Mouse (Mus musculus) heart, postnatal 4 days (tissue): ENCODE data around the gene Myt1. TPM values are rescaled to one million over a fixed set of nuclear protein-coding genes. Genes with fewer than 3 reads are reported as not detected.

Experiments used
- DNase-seq: peaks from one replicate; pipeline ENCODE4 v3.0.0; 2021
- total RNA-seq, 2 experiments: library from RNA; stranded (reverse); gene quantifications; 2 replicates each; pipeline ENCODE4 v1.2.3; 2021

Myt1 gene
- not detected for total RNA-seq

DNA sequence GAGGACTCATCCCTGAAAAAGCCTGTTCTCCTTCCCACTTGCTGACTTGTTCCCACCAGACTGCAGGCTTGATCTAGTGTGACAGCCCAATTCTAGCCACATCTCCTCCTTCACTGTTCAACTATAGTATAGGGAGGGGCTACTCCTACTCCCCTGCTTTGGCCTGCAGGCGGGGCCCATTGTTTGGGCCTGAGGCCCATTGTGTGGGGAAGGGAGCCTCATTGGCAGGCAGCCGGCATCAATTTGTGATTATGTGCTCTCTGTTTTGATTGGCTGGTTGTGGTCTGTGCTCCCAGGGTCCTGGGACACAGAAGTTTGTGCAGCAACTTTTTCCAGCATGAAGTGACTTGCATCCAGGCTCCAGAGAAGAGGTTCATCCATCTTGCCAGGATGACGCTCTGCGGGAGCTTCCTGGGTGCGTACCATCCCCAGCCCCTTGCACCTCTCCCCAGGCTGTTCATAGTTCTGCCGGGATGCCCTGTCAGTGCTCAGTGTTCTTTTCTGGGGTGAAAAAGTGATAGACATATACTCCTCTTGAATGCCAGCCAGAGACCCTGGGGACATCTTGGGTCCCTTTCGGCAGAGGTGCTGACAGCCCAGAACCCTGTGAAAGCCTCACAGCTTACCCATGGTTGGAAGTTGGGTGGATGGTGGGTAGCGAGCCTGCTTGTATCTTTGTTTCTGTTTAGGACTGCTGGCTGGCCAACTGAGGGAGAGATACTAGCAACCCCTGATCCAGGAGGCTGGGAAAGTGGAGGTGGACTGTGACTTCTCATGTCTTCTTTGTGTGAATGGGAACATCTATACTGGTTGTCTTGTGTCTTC, at the start of gene Myt1:
Gene Myt1 (plus strand): TSS at position 327 of the 825 bp plus-strand sequence.
- DNase-seq = no peak

- no peak for DNase-seq
These were observed 49.4 kb upstream of the Myt1 start for GRCm38 (mm10) chr2:181713749-181714148.

- peak; percentile 25 for DNase-seq
These were observed 48.2 kb upstream of the Myt1 start, which contains the start of gene Oprl1 for GRCm38 (mm10) chr2:181714903-181715326. TSS of gene Oprl1 (plus strand) at chr2:181715016.

GRCm38 (mm10) chr2:181715382-181715781, 47.8 kb upstream of the Myt1 start:
- DNase-seq = no peak

DNA sequence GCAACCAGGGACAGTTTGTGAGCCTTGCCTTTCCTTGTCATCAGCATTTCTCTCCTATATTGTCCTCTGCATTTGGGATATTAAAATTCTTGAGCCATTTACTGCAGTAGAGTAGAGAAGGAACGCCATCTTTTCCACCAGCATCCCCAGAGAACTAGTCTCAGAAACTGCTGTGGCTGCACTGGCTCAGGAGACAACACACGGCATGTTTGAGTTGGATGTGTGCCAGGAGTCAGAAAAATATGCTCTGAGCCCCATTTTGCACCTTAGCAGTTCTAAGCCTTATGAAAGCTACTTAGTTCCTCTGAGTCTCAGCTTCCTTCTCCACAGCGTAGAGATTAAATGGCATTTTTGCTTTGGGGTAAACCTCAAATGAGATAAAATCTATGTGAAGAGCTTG, 46.1 kb upstream of the Myt1 start:
- DNase-seq = no peak

- no peak for DNase-seq
These were observed 43.1 kb upstream of the Myt1 start for GRCm38 (mm10) chr2:181720061-181720460.

DNA sequence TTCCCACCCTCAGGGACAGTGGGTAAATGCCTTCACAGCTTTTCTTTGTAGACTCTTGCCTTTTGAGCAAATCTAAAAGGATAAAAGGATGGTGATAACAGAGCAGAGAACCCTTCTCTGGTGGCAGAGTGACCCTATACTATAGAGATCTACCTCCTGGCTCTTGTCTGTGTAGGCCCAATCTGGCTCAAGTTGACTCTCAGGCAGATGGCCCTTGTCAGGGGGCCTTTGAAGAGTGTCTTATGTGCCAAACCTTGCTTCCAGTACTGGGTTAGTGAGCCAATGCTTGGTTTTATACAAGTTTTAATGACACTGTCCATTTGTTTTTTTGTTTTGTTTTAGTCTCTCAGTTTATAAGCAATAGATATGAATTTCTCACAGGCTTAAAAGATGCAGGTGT, 41.9 kb upstream of the Myt1 start:
- no peak for DNase-seq

DNA sequence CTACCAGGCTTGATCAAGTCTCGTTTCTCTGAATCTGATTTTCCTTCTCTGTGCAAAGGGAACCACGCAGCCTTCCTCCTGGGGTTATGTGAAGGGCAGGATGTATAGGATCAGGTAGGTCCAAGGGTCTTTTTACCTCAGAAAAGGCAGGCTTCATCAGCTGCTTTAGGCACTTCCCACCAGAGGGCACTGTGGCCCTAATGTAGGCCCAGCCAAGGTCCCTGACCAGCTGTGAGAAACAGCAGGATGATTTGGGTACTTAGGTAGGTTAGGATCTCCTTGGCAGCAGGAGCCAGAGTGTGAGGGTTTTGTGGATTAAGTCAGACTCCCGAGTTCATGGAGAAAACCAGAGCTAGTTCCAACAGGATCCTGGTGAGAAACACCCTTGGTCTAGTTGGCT, 40.9 kb upstream of the Myt1 start:
- peak; percentile 42 for DNase-seq

DNA sequence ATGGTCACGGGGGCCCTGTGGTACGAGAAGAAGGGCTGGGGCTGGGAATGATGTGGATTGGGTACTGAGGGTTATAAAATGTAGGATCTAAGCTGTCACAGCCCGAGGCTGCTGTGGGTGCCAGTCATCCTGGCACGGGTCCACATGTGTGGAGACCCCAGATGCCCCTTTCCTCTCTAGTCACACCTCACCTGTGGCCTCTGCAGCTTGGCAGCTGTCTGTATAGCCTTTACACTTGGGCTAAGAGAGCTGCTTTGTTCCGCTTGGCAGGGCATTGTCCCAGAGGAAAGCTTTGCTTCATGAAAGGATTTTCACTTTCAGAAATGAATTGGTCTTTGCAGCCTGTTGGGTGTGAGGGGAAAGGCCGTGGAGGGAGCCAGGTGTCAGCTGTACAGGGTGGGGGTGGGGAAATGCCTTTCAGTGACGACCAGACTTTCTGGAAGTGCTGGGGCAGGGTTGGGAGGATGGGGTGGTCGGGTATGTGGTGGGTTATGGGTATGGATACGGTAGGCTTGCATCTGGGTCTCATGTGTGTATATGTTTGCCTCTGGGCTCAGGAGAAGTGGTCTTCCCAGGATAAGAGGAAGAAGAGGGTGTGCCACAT, 35.4 kb upstream of the Myt1 start:
- no peak for DNase-seq

GRCm38 (mm10) chr2:181730051-181730450, 33.1 kb upstream of the Myt1 start:
- DNase-seq = no peak

- DNase-seq = no peak
These were observed 10.5 kb upstream of the Myt1 start for GRCm38 (mm10) chr2:181752626-181753025.

DNA sequence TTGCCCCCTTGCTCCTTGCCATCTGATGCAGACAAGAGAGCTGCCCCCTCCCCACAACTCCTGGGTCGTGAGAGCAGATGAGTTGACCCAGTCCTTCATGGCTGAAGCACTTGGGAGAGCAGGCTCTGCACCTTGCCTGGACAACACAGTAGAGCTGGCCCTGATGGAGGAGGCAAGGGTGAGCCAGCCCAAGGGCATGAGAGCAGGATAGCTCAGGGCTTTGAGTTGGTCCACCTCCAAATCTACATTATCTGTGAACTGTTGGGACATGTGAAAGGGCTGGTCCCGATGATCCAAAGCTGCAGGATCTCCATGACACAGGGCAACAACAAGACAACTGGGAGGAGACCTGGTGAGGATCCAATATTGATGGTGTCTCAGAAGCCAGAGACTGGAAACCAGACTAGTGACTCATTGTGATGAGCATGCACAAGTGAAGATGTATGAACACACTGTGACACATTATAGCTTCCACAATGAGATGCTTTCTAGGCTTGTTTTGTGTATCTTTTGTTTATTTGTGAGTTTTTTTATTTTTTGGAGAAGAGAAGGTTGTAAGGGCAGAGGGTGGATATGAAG, 4.9 kb upstream of the Myt1 start:
- DNase-seq = no peak

DNA sequence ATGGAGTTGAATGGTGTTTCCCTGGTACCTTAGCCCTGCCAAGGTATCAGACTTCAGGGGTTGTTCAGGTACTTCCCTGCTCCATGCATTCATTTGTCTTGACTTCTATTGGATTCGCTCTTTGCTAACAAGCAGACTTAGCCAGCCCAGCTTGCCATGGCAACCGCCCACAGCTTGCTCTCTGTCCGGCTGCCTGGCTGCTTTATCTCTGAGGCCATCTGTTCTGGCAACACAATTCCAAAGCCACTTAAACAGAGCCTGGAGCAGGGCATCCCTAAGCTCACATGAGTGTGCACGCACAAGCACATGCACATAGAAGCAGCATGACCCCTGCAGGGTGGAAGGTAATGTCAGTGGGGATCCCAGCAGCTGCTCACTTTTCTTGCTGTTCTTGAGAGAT, 4.1 kb upstream of the Myt1 start:
- DNase-seq = no peak

- no peak for DNase-seq
These were observed 875 bp downstream of the Myt1 start for GRCm38 (mm10) chr2:181763886-181764527.

DNA sequence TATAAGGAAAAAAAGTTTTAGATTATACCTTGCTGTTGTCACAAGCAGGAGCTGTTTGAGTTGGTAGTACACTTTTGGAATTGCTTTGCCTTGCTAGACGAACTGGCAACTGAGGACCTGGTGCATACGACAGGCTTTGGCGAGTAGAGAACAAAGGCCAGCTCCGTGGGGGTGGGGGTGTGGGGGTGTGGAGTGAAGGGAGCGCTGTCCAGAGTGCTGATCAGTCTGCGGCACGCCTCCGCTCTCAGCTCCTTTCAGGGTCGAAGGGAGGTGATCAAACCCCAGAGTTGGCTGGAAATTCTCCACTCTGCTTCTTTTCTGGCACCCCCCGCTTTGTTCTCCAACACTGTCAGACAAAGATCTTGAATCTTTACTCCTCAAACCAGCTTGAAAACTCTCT, 1.5 kb downstream of the Myt1 start:
- peak; percentile 49 for DNase-seq

DNA sequence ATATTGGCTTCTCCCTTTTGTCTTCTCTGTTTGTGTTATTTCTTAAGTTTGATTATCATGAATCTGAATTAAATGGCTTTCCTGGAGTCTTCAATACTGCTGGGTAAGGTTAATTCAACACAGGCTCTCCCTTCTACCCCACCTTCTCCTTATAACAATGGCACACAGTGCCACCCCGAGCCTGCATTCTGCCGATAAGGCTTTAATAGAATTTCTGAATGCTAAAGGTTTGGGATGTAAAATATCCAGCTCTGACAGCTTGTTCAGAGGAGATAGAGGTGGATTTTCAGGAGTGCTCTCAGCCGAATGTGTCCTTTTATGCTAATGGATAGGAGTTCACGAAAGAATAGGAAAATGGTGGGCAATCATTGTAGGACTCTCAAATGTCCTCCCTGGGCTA, 2.1 kb downstream of the Myt1 start:
- DNase-seq = no peak

- DNase-seq = no peak
These were observed 3.8 kb downstream of the Myt1 start for GRCm38 (mm10) chr2:181766672-181767557.

DNA sequence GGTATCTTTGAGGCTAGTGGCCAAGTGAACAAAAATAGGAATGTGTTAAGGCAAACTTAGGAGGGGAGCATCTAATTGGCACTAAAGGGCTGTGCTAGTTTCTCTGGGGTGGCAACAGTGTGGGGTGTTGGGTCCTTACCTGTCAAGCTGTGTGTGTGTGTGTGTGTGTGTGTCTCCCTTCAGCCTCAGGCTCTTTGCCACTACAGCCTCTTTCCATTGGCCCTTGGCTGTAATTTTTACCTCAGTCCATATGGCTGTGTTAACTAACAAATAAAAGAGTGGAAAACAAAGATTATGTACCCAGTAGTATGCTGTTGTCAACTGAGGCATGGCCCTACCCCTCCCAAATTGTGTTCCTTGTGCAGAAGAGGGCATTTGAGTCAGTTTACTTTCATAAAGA, 5.3 kb downstream of the Myt1 start:
- no peak for DNase-seq

GRCm38 (mm10) chr2:181769397-181769796, 6.3 kb downstream of the Myt1 start:
- DNase-seq = no peak

DNA sequence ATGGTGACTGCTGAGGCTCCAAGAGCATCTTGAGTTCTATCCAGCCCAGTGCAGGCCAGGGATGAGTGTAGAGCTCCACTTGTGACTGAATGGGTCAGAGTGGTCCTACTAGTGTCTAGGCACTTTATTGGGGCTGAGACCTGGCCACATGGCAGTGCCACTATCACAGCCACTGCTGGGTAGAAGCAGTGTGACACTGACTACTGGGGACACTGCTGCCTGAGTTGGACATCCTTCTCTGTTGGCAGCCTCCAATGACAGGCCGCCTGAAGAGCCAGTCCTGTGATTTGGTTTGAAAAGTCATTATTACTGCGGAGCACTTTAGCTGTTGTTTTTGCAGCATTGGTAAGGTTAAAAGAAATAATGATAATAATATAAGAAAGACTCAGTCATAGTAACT, 10.1 kb downstream of the Myt1 start:
- no peak for DNase-seq

- no peak for DNase-seq
These were observed 12.7 kb downstream of the Myt1 start for GRCm38 (mm10) chr2:181775786-181776185.

DNA sequence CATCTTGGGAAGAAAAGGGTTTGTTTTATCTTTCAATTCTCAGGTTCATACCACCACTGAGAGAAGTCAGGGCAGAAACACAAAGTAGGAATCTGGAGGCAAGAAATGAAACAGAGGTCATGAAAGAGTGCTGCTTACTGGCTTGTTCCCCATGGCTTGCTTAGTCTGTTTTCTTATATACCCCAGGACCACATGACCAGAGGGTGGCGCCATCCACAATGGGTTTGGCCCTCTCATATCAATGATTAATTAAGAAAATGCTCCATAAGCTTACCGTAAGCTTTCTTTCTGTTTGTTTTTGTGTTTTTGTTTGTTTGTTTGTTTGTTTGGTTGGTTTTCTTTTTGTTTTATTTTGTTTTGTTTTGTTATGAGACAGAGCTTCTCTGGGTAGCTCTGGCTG, 14.6 kb downstream of the Myt1 start:
- no peak for DNase-seq
